Comparison of ENCODE assay signal across 1 mouse cellular context in the genomic region with DNA sequence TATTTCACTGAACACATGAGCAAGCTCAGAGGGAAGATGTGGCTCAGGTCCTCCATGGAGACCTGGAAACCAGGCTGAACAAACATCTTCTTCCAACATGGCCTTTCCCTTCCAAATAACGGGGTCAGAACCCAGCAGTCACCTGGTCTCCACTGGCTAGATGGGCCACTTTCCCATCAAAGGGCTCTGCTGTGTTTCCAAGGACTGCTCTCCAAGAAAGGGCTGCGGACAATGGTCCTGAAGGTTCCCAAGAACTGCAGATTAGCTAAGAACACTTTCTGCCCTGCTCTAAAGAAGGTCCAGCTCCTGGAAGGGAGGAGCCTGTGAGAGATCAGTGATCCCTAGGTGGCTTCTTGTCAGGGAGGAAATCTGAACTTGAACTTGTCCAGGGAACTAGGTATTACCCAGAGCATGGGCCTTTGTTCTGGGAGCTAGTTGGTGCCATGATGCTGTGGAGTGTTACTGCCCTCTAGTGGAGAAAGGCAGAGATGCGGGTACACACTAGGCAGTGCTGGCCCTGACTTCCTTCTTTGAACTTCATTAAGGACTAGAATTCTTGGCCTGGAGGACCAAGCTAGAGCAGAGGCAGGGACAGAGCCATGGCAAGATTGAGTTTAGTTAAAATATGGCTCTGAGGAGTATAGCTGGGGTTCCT.
TF ChIP-seq lines count a peak whose summit lies in the region.

No protein-coding gene starts in this region.

TF ChIP-seq in CH12.LX, 34 proteins besides CTCF, POLR2A, EP300 and RAD21:
- TF ChIP-seq ZNF384 (IDR thresholded peaks at IDR 0.05; ENCODE audit: low read depth, low read length) (no peak), HCFC1 (IDR thresholded peaks at IDR 0.05; ENCODE audit: low read depth, low read length) (no peak), MAFK (IDR thresholded peaks at IDR 0.05; ENCODE audit: insufficient replicate concordance, low read length) (no peak), BHLHE40 (IDR thresholded peaks at IDR 0.05; ENCODE audit: low read depth, low read length) (no peak), USF1 (IDR thresholded peaks at IDR 0.05; ENCODE audit: low read depth, low read length) (no peak), CHD1 (IDR thresholded peaks at IDR 0.05; ENCODE audit: low read depth, low read length) (no peak), MYC (IDR thresholded peaks at IDR 0.05; ENCODE audit: low read depth, low read length) (no peak), ZMIZ1 (IDR thresholded peaks at IDR 0.05; ENCODE audit: low read depth, low read length) (no peak), MXI1 (IDR thresholded peaks at IDR 0.05; ENCODE audit: low read depth, low read length) (no peak), GABPA (IDR thresholded peaks at IDR 0.05; ENCODE audit: insufficient replicate concordance, low read depth, low read length) (no peak), ZC3H11A (IDR thresholded peaks at IDR 0.05; ENCODE audit: low read depth, low read length) (peak; percentile 55), POLR2AphosphoS2 (IDR thresholded peaks at IDR 0.05; ENCODE audit: low read depth, low read length) (no peak), MEF2A (IDR thresholded peaks at IDR 0.05; ENCODE audit: borderline replicate concordance, low read depth, low read length) (no peak), TBP (conservative IDR thresholded peaks at IDR 0.05; ENCODE audit: low read depth, low read length) (no peak), SMC3 (IDR thresholded peaks at IDR 0.05; ENCODE audit: low read depth, low read length) (peak; percentile 95), E2F4 (IDR thresholded peaks at IDR 0.05; ENCODE audit: insufficient replicate concordance, low read depth, low read length) (no peak), NELFE (IDR thresholded peaks at IDR 0.05; ENCODE audit: low read depth, low read length) (no peak), ETS1 (conservative IDR thresholded peaks at IDR 0.05; ENCODE audit: low read depth, low read length) (no peak), ELF1 (IDR thresholded peaks at IDR 0.05; ENCODE audit: low read depth, low read length) (peak; percentile 52)
